Mouse (Mus musculus) intestine, embryonic 15.5 days (tissue): ENCODE data around the gene Tas2r135. TPM values are rescaled to one million over a fixed set of nuclear protein-coding genes. Genes with fewer than 3 reads are reported as not detected.

Source experiments
- ATAC-seq: fragments of 200-750 bp; cut with Nextera tagmentation; 2 replicates; pipeline ENCODE4 v1.8.0; 2017; ENCODE audit warnings: moderate TSS enrichment, moderate library complexity
- H3K27ac ChIP-seq: fragments of 300-500 bp; sonication (generic); 2 replicates; pipeline ENCODE4 v1.5.1; 2015; ENCODE audit warnings: mild to moderate bottlenecking, inconsistent platforms
- H3K27me3 ChIP-seq: fragments of 300-500 bp; sonication (generic); replicated peaks from 2 replicates; pipeline ENCODE4 v1.6.1; 2015; ENCODE audit warnings: inconsistent platforms
- H3K36me3 ChIP-seq: fragments of 300-500 bp; sonication (generic); 2 replicates; pipeline ENCODE4 v1.6.1; 2015; ENCODE audit warnings: inconsistent platforms
- H3K4me1 ChIP-seq: fragments of 300-500 bp; sonication (generic); replicated peaks from 2 replicates; pipeline ENCODE4 v1.6.1; 2015; ENCODE audit warnings: inconsistent platforms
- H3K4me2 ChIP-seq: fragments of 300-500 bp; sonication (generic); replicated peaks from 2 replicates; pipeline ENCODE4 v1.6.1; 2015; ENCODE audit warnings: mild to moderate bottlenecking, inconsistent platforms
- H3K4me3 ChIP-seq: fragments of 300-500 bp; sonication (generic); replicated peaks from 2 replicates; pipeline ENCODE4 v1.5.1; 2015; ENCODE audit warnings: inconsistent platforms
- H3K9ac ChIP-seq: fragments of 300-500 bp; sonication (generic); 2 replicates; pipeline ENCODE4 v1.6.1; 2015; ENCODE audit warnings: inconsistent platforms
- H3K9me3 ChIP-seq: fragments of 300-500 bp; sonication (generic); 2 replicates; pipeline ENCODE4 v1.6.1; 2016; ENCODE audit warnings: inconsistent platforms
- WGBS: fragments of 180-500 bp; shearing (Covaris S2); methylation state at CpG from one replicate; pipeline ENCODE4 v1.1.7; 2015; 5-methylcytosine and 5-hydroxymethylcytosine counted together
- polyA plus RNA-seq: library from polyadenylated mRNA; unstranded; fragments of >200 nt; fragmentation: Nextera tagmentation; extraction: Ambion mirVana; gene quantifications from 2 replicates; pipeline ENCODE4 v1.2.1, GENCODE M21; 2015

Tas2r135 gene
- polyA plus RNA-seq, 1 experiment from 2014 or later = not detected

DNA sequence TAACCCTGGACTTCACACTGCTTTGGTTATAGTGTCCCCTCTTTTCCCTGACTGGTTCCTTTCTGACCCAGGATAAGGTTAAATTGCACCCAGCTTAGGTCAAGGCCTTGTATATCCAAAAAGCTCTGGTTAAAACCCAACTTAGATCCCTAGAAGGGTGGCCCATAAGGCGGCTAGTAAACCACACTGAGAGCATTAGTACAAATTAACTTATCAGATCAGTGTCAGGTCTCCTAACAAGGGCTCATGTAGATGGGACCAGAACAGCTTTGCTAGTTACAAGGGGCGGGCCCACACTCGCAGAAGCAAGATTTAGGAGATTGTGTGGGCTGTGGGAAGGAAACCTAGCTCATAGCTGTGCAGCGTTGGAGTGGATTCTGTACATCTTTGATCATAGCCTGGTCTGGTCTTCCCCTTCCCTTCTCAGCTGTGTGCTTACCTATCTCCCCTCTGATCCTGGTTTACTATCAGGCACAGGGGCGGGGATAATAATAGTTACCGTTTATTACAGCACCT lies 28.7 kb upstream of the Tas2r135 start:
- Histone ChIP-seq H3K9ac (no peak overlapping the region), H3K4me1 (peaks cover 18% of the 10 kb centered on the region), H3K27me3 (no peaks in the 10 kb centered on the region), H3K36me3 (no peaks in the 10 kb centered on the region), H3K27ac (no peak overlapping the region), H3K4me3 (no peak overlapping the region), H3K4me2 (no peak overlapping the region), H3K9me3 (no peaks in the 10 kb centered on the region)
- WGBS = 67% methylated on average over 6 of the region's 6 CpGs
- no peak for ATAC-seq

DNA sequence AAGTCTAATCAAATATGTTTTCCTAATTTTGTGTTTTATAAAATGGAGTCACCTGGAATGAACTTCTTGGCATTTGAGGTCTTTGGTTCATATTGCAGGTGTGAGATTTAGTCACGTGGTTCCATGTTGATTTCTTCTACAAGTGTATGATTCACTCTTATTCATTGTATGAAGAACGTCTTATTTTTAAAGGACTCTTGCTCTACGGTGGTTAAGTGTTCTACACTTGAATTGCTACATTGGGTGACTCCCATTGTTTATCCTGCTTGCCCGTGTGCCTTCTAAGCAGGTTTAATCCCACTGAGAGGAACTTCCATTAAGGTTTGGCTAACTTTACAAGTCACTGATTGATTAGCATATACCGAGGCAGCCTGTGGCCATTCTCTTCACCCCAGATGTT lies 28.0 kb upstream of the Tas2r135 start:
- Histone ChIP-seq H3K9ac (no peak overlapping the region), H3K4me3 (no peak overlapping the region), H3K9me3 (no peaks in the 10 kb centered on the region), H3K27ac (no peak overlapping the region), H3K4me2 (no peak overlapping the region), H3K4me1 (peaks cover 15% of the 10 kb centered on the region), H3K27me3 (no peaks in the 10 kb centered on the region), H3K36me3 (no peaks in the 10 kb centered on the region)
- WGBS = 77% methylated on average over 5 of the region's 5 CpGs
- no peak for ATAC-seq

DNA sequence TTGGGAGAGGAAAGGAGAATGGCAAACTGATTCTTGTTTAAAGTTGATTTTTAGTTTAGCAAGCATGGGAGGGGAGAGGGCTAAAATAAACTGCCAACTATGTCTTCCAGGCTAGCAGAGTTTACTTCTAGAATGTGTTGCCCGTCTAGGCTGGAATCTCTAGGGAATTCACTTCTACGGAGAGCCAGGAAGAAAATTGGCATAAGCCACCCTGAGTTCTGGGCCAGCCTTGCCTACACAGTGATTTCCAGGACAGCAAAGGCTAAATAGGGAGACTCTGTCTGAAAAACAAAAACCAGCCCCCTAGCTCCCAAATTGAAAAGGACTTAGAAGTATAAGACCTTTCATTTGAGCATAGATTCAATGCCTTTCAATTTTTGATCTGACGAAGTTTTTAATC lies 25.7 kb upstream of the Tas2r135 start:
- Histone ChIP-seq H3K36me3 (no peaks in the 10 kb centered on the region), H3K4me1 (no peaks in the 10 kb centered on the region; the same call in 1 of the 2 replicates), H3K9ac (no peak overlapping the region), H3K27me3 (no peaks in the 10 kb centered on the region), H3K27ac (no peak overlapping the region), H3K4me2 (no peak overlapping the region), H3K9me3 (no peaks in the 10 kb centered on the region), H3K4me3 (no peak overlapping the region)
- no peak for ATAC-seq
- WGBS = 60% methylated on average over 3 of the region's 3 CpGs

DNA sequence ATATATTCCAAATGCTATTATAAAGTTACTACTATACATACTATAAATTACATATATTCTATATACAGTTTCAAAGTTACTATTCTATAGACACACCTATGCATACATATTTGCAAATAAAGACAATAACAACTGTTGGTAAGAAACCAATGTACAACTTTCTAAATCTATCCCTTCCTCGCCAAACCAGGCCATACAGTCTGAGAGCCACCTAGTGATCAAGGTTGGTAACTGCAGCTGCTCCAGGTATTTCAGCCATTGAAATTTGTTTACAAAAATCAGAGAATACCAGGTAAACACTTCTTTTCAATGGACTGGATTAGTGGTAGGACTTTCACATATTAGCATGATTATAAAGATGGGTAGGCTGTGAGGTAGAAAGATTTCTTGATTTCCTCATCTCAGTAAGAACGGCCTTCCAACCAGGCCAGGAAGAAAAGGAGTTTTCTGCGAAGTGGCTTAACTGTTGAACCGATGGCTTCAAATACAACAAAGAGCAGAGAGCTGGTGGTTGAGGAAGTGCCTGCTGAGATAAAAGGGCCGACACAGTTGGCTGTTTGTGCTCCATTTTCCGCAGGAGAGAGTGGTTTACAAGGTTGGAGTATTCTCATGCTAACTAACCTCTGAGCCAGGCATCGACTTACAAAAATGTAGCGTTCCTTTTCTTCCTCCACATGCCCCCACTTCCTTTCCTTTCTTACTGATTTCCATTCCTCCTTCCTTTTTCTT lies 24.7 kb upstream of the Tas2r135 start:
- no peaks in the 10 kb centered on the region; the same call in 1 of the 2 replicates for H3K4me1 ChIP-seq
- ATAC-seq = no peak
- 27% methylated on average over 8 of the region's 8 CpGs for WGBS
- no peaks in the 10 kb centered on the region for H3K27me3 ChIP-seq
- H3K36me3 ChIP-seq = no peaks in the 10 kb centered on the region
- H3K27ac ChIP-seq = no peak overlapping the region
- no peaks in the 10 kb centered on the region for H3K9me3 ChIP-seq
- no peak overlapping the region for H3K4me3 ChIP-seq
- no peak overlapping the region for H3K9ac ChIP-seq
- H3K4me2 ChIP-seq = no peak overlapping the region

- Histone ChIP-seq H3K4me1 (no peaks in the 10 kb centered on the region; the same call in 1 of the 2 replicates), H3K4me3 (no peak overlapping the region), H3K27me3 (no peaks in the 10 kb centered on the region), H3K36me3 (no peaks in the 10 kb centered on the region), H3K4me2 (no peak overlapping the region), H3K9me3 (no peaks in the 10 kb centered on the region), H3K9ac (no peak overlapping the region), H3K27ac (no peak overlapping the region)
- no peak for ATAC-seq
- 81% methylated on average over 2 of the region's 2 CpGs for whole genome bisulfite sequencing
Measured at GRCm38 (mm10) chr6:42381221-42381620, 24.0 kb upstream of the Tas2r135 start.

DNA sequence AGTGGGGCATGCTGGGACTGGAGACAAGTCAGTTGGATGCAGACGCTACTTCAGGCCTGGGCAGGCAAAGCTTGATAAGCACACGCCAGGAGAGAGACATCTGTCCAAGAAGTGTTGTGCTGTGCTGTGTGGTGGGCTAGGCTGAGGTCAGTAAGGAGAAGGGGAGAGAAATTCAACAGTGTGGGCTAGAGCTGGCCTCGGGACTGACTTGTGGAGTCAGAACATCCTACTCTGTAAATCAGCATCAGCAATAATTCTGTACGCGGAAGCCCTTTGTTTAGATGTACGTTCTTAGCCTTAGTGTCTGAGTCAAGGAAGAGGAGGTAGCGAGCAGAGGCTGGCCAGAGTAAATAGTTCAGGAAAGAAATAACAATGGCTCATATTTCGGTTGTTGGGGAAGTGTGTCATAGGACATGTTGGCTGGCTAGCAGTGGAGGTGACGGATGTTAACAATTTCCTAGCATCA lies 23.3 kb upstream of the Tas2r135 start:
- Histone ChIP-seq H3K27me3 (no peaks in the 10 kb centered on the region), H3K36me3 (no peaks in the 10 kb centered on the region), H3K9ac (no peak overlapping the region), H3K4me2 (0 out of 2 replicates have a peak overlapping the region, but pooled peaks have one; percentile 17), H3K9me3 (no peaks in the 10 kb centered on the region), H3K4me1 (no peaks in the 10 kb centered on the region; the same call in 1 of the 2 replicates), H3K27ac (0 out of 2 replicates have a peak overlapping the region, but pooled peaks have one; percentile 17), H3K4me3 (no peak overlapping the region)
- ATAC-seq = no peak
- WGBS = 35% methylated on average over 9 of the region's 9 CpGs

DNA sequence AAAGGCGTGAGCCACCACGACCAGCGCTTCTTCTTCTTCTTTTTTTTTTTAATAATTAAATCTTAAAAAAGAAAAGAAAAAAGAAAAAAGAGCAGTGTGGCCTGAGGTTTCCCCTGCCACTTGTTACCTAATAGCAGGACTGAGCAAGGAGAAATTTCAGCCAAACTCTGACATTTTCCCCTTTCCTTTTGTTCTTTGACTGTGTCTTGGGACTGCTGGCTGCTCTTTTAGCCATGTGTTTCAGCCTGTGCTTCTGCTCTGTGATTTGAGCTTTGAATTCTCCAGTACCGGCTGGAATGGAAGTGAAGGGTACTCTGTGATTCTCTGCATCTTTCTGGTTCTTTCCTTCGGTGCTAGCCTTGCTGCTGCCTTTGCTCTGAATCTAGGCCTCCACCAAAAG lies 21.9 kb upstream of the Tas2r135 start:
- WGBS = 96% methylated on average over 5 of the region's 5 CpGs
- no peak overlapping the region for H3K4me3 ChIP-seq
- H3K9ac ChIP-seq = no peak overlapping the region
- H3K27me3 ChIP-seq = no peaks in the 10 kb centered on the region
- H3K27ac ChIP-seq = no peak overlapping the region
- H3K9me3 ChIP-seq = no peaks in the 10 kb centered on the region
- no peak for ATAC-seq
- H3K36me3 ChIP-seq = no peaks in the 10 kb centered on the region
- no peaks in the 10 kb centered on the region; the same call in 1 of the 2 replicates for H3K4me1 ChIP-seq
- H3K4me2 ChIP-seq = no peak overlapping the region

- Histone ChIP-seq H3K27me3 (no peaks in the 10 kb centered on the region), H3K4me1 (no peaks in the 10 kb centered on the region; the same call in 1 of the 2 replicates), H3K9me3 (no peaks in the 10 kb centered on the region), H3K36me3 (no peaks in the 10 kb centered on the region), H3K27ac (no peak overlapping the region), H3K9ac (no peak overlapping the region), H3K4me2 (no peak overlapping the region), H3K4me3 (no peak overlapping the region)
- no peak for ATAC-seq
- WGBS = 62% methylated on average over 4 of the region's 4 CpGs
Measured at GRCm38 (mm10) chr6:42385635-42386034, 19.6 kb upstream of the Tas2r135 start.

DNA sequence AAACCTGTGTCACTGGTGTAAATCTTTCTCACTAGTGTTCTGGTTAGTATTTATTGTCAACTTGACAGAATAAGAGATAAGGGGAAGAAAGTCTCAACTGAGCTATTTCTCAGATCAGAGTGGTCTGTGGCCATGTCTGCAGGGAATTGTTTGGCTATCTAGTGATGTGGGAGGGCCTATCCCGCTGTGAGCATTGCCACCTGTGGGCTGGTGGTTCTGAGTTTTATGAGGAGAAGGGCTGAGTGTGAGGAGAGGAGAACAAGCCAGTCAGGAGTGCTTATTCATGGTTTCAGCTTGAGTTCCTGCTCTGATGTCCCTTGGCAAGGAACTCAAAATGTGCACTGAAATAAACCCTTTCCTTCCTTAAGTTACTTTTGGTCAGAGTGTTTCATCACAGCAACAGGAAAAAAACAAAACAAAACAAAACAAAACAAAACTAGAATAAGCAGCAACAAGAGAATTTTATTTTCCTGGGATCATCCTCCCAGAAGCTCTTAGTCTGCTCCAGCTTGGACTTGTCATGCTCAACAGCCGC lies 13.4 kb upstream of the Tas2r135 start:
- 25% methylated on average over 2 of the region's 2 CpGs for WGBS

GRCm38 (mm10) chr6:42395960-42396809 lies 9.0 kb upstream of the Tas2r135 start:
- no peak overlapping the region for H3K9ac ChIP-seq
- 44% methylated on average over 9 of the region's 9 CpGs for WGBS
- H3K27me3 ChIP-seq = no peaks in the 10 kb centered on the region
- H3K4me1 ChIP-seq = peaks cover 6% of the 10 kb centered on the region; the same call in 1 of the 2 replicates
- no peaks in the 10 kb centered on the region for H3K36me3 ChIP-seq
- H3K27ac ChIP-seq = 0 out of 2 replicates have a peak overlapping the region, but pooled peaks have one; percentile 1
- H3K9me3 ChIP-seq = no peaks in the 10 kb centered on the region
- no peak overlapping the region for H3K4me3 ChIP-seq
- peak; percentile 85 for ATAC-seq
- no peak overlapping the region for H3K4me2 ChIP-seq

More for the DNA sequence above, 13.4 kb upstream of the Tas2r135 start:
- Histone ChIP-seq H3K36me3 (no peaks in the 10 kb centered on the region), H3K4me3 (no peak overlapping the region), H3K9ac (no peak overlapping the region), H3K27ac (no peak overlapping the region), H3K27me3 (no peaks in the 10 kb centered on the region), H3K4me1 (peaks cover 1% of the 10 kb centered on the region; the same call in 1 of the 2 replicates), H3K9me3 (no peaks in the 10 kb centered on the region), H3K4me2 (no peak overlapping the region)
- ATAC-seq = no peak

DNA sequence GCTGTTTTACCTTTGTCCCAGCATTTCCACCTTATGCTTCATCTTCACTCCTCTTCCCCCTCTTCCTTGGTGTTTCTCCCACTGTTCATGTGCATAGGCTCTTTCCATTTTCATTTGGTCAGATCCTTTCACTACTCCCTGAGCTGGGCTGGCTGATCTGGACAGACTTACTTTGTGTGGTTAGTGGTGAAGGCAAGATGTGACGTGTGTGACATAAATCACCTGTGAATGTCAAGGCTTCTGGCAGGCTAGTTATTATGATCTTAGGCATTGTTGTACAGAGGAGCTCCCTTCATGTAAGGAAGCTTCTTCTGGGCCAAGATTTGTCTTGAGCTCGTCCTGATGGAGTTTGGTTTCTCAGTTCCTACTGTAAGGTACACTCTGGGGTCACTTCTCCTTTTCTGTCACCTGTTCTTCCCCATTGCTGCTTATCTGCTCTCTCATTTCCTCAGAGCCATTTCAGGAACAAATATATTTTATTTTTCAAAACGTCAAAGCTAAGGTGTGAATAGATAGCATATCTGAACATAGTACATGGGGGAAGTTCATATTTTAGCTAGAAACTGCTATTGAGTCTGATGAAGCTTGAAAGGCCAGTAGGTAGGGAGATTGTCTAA lies 8.1 kb upstream of the Tas2r135 start:
- H3K4me2 ChIP-seq = no peak overlapping the region
- no peaks in the 10 kb centered on the region for H3K36me3 ChIP-seq
- no peaks in the 10 kb centered on the region for H3K9me3 ChIP-seq
- 68% methylated on average over 3 of the region's 3 CpGs for WGBS
- no peaks in the 10 kb centered on the region for H3K27me3 ChIP-seq
- no peak overlapping the region for H3K4me3 ChIP-seq
- ATAC-seq = no peak
- no peak overlapping the region for H3K9ac ChIP-seq
- peaks cover 6% of the 10 kb centered on the region; the same call in 1 of the 2 replicates for H3K4me1 ChIP-seq
- H3K27ac ChIP-seq = no peak overlapping the region
